Mouse (Mus musculus): ENCODE results near the gene Mc1r.
A peak's percentile ranks its signal among the peaks of the same experiment; 100 is the strongest.
"Not testable (repeated sequence)": the region's sequence is repeated elsewhere in the genome, so short reads cannot be mapped to it uniquely, and the experiment has no call there.

Mc1r gene

GRCm38 (mm10) chr8:123430936-123431335, 24.0 kb downstream of the Mc1r start:
- DNase-seq (ENCODE audit: low read depth, low spot score) = peak; percentile 85

- DNase-seq (ENCODE audit: low read depth, low spot score) = peak; percentile 92
Observed at GRCm38 (mm10) chr8:123431616-123432365, 24.9 kb downstream of the Mc1r start.

GRCm38 (mm10) chr8:123432381-123432780, 25.5 kb downstream of the Mc1r start:
- DNase-seq (ENCODE audit: low read depth, low spot score) = peak; percentile 88

- DNase-seq (ENCODE audit: low read depth, low spot score) = peak; percentile 96
Observed at GRCm38 (mm10) chr8:123433241-123433974, 26.5 kb downstream of the Mc1r start.

GRCm38 (mm10) chr8:123441788-123442187, 34.9 kb downstream of the Mc1r start:
- no peak for DNase-seq (ENCODE audit: low read depth, low spot score)

GRCm38 (mm10) chr8:123442351-123442750, 35.4 kb downstream of the Mc1r start:
- no peak for DNase-seq (ENCODE audit: low read depth, low spot score)

GRCm38 (mm10) chr8:123442871-123443575, 36.1 kb downstream of the Mc1r start:
- DNase-seq (ENCODE audit: low read depth, low spot score) = peak; percentile 97

GRCm38 (mm10) chr8:123443576-123443921, 36.6 kb downstream of the Mc1r start:
- no peak for DNase-seq (ENCODE audit: low read depth, low spot score)

- DNase-seq (ENCODE audit: low read depth, low spot score) = no peak
Observed at GRCm38 (mm10) chr8:123444131-123444530, 37.2 kb downstream of the Mc1r start.

- no peak for DNase-seq (ENCODE audit: low read depth, low spot score)
Observed at GRCm38 (mm10) chr8:123445981-123446380, 39.1 kb downstream of the Mc1r start.

- no peak for DNase-seq (ENCODE audit: low read depth, low spot score)
Observed at GRCm38 (mm10) chr8:123446799-123447198, 39.9 kb downstream of the Mc1r start.

- DNase-seq (ENCODE audit: low read depth, low spot score) = no peak
Observed at GRCm38 (mm10) chr8:123450783-123451182, 43.9 kb downstream of the Mc1r start.

GRCm38 (mm10) chr8:123451747-123452146, 44.8 kb downstream of the Mc1r start:
- DNase-seq (ENCODE audit: low read depth, low spot score) = not testable (repeated sequence)

- no peak for DNase-seq (ENCODE audit: low read depth, low spot score)
Observed at GRCm38 (mm10) chr8:123452149-123452548, 45.2 kb downstream of the Mc1r start.

- DNase-seq (ENCODE audit: low read depth, low spot score) = no peak
Observed at GRCm38 (mm10) chr8:123453291-123453690, 46.4 kb downstream of the Mc1r start.

- DNase-seq (ENCODE audit: low read depth, low spot score) = no peak
Observed at GRCm38 (mm10) chr8:123453951-123454350, 47.0 kb downstream of the Mc1r start.

- DNase-seq (ENCODE audit: low read depth, low spot score) = no peak
Observed at GRCm38 (mm10) chr8:123454559-123454958, 47.7 kb downstream of the Mc1r start.
